Mouse (Mus musculus) embryonic fibroblast, embryonic 13.5 days (primary cell): ENCODE measurements around the gene Acot3. TPM values are rescaled to one million over a fixed set of nuclear protein-coding genes. Genes with fewer than 3 reads are reported as not detected.
"Not testable (repeated sequence)": the region's sequence is repeated elsewhere in the genome, so short reads cannot be mapped to it uniquely, and the experiment has no call there.

Experiments
- H3K27ac ChIP-seq: 2 replicates; pipeline ENCODE4 v1.5.1; 2012; ENCODE audit warnings: low read length, control low read depth, inconsistent platforms; ENCODE audit not compliant: insufficient read depth
- H3K4me1 ChIP-seq: 2 replicates; pipeline ENCODE4 v1.6.1; 2011; ENCODE audit warnings: low read length; ENCODE audit not compliant: control insufficient read depth, insufficient read depth
- H3K4me3 ChIP-seq: 2 replicates; pipeline ENCODE4 v1.5.1; 2011; ENCODE audit warnings: mild to moderate bottlenecking, control low read depth, low read length; ENCODE audit not compliant: insufficient read depth
- CTCF ChIP-seq: IDR thresholded peaks from 2 replicates; pipeline ENCODE4 v1.5.1; 2011; ENCODE audit warnings: mild to moderate bottlenecking, control low read depth, low read length, moderate library complexity, borderline replicate concordance; ENCODE audit not compliant: insufficient read depth
- POLR2A ChIP-seq: IDR thresholded peaks from 2 replicates; pipeline ENCODE4 v1.6.1; 2011; ENCODE audit warnings: low read depth, mild to moderate bottlenecking, control low read depth, low read length, moderate library complexity
- polyA plus RNA-seq: library from polyadenylated mRNA; stranded (reverse); fragments of >200 nt; gene quantifications from 2 replicates; pipeline ENCODE4 v1.2.4, GENCODE M21; 2011; ENCODE audit warnings: low read depth; ENCODE audit not compliant: missing spikeins, insufficient read length

Gene Acot3
- polyA plus RNA-seq, 1 experiment: not detected

- no peak overlapping the region for H3K4me3 ChIP-seq
Measured at GRCm38 (mm10) chr12:84044045-84044444, 7.9 kb upstream of the Acot3 start.

GRCm38 (mm10) chr12:84046906-84047305 lies 5.0 kb upstream of the Acot3 start:
- H3K4me1 ChIP-seq: no peaks in the 10 kb centered on the region
- peak overlapping the region; percentile 80 for H3K27ac ChIP-seq
- TF ChIP-seq POLR2A: no peak
- no peak for TF ChIP-seq CTCF
- no peak overlapping the region for H3K4me3 ChIP-seq

More at GRCm38 (mm10) chr12:84044045-84044444, 7.9 kb upstream of the Acot3 start:
- H3K4me1 ChIP-seq: no peaks in the 10 kb centered on the region
- TF ChIP-seq CTCF (no peak), POLR2A (no peak)
- no peak overlapping the region for H3K27ac ChIP-seq

- H3K4me1 ChIP-seq, H3K4me3 ChIP-seq, H3K27ac ChIP-seq: not testable (repeated sequence)
Measured at GRCm38 (mm10) chr12:84050744-84051143, 1.2 kb upstream of the Acot3 start.

- no peak for TF ChIP-seq POLR2A
- no peak for TF ChIP-seq CTCF
- no peak overlapping the region for H3K4me3 ChIP-seq
Measured at GRCm38 (mm10) chr12:84052609-84053008, 665 bp downstream of the Acot3 start.

GRCm38 (mm10) chr12:84053173-84053572 lies 1.2 kb downstream of the Acot3 start:
- no peak overlapping the region for H3K27ac ChIP-seq
- H3K4me3 ChIP-seq: no peak overlapping the region
- TF ChIP-seq POLR2A (no peak), CTCF (no peak)
- no peaks in the 10 kb centered on the region for H3K4me1 ChIP-seq

More at GRCm38 (mm10) chr12:84052609-84053008, 665 bp downstream of the Acot3 start:
- Histone ChIP-seq H3K4me1 (no peaks in the 10 kb centered on the region), H3K27ac (no peak overlapping the region)

- H3K27ac ChIP-seq: no peak overlapping the region
- H3K4me3 ChIP-seq: no peak overlapping the region
- TF ChIP-seq CTCF: no peak
- no peak for TF ChIP-seq POLR2A
- no peaks in the 10 kb centered on the region for H3K4me1 ChIP-seq
Measured at GRCm38 (mm10) chr12:84053679-84054391, 1.9 kb downstream of the Acot3 start.

- Histone ChIP-seq H3K4me3 (no peak overlapping the region), H3K27ac (no peak overlapping the region), H3K4me1 (no peaks in the 10 kb centered on the region)
- TF ChIP-seq CTCF (no peak), POLR2A (no peak)
Measured at GRCm38 (mm10) chr12:84060946-84061345, 9.0 kb downstream of the Acot3 start.

GRCm38 (mm10) chr12:84062336-84062735 lies 10.4 kb downstream of the Acot3 start:
- Histone ChIP-seq H3K27ac (no peak overlapping the region), H3K4me1 (no peaks in the 10 kb centered on the region), H3K4me3 (no peak overlapping the region)
- TF ChIP-seq POLR2A (no peak), CTCF (no peak)

- Histone ChIP-seq H3K4me1 (no peaks in the 10 kb centered on the region), H3K27ac (no peak overlapping the region), H3K4me3 (no peak overlapping the region)
- TF ChIP-seq CTCF (0 out of 2 replicates have a peak, but pooled peaks have one; percentile 17), POLR2A (no peak)
Measured at GRCm38 (mm10) chr12:84063228-84063627, 11.3 kb downstream of the Acot3 start.

- Histone ChIP-seq H3K27ac (no peak overlapping the region), H3K4me3 (no peak overlapping the region), H3K4me1 (no peaks in the 10 kb centered on the region)
- TF ChIP-seq CTCF (no peak), POLR2A (no peak)
Measured at GRCm38 (mm10) chr12:84063833-84064232, 11.9 kb downstream of the Acot3 start.
